Mouse (Mus musculus) embryonic facial prominence, embryonic 15.5 days (tissue): Measurements from ENCODE around the gene Socs5. TPM values are rescaled to one million over a fixed set of nuclear protein-coding genes. Genes with fewer than 3 reads are reported as not detected.
A peak's percentile ranks its signal among the peaks of the same experiment; 100 is the strongest.

Experiments
- ATAC-seq: fragments of 200-750 bp; cut with Nextera tagmentation; 2 replicates; pipeline ENCODE4 v1.8.0; 2017; ENCODE audit warnings: low read depth, moderate TSS enrichment; ENCODE audit not compliant: insufficient number of reproducible peaks, low FRiP score, low TSS enrichment
- H3K27ac ChIP-seq: fragments of 300-500 bp; sonication (generic); replicated peaks from 2 replicates; pipeline ENCODE4 v1.5.1; 2015; ENCODE audit warnings: mild to moderate bottlenecking, inconsistent platforms
- H3K27me3 ChIP-seq: fragments of 300-500 bp; sonication (generic); 2 replicates; pipeline ENCODE4 v1.6.1; 2015; ENCODE audit warnings: inconsistent platforms
- H3K36me3 ChIP-seq: fragments of 300-500 bp; sonication (generic); 2 replicates; pipeline ENCODE4 v1.6.1; 2015; ENCODE audit warnings: mild to moderate bottlenecking, inconsistent platforms
- H3K4me1 ChIP-seq: fragments of 300-500 bp; sonication (generic); 2 replicates; pipeline ENCODE4 v1.6.1; 2015; ENCODE audit warnings: inconsistent platforms
- H3K4me2 ChIP-seq: fragments of 300-500 bp; sonication (generic); replicated peaks from 2 replicates; pipeline ENCODE4 v1.6.1; 2015; ENCODE audit warnings: mild to moderate bottlenecking, inconsistent platforms
- H3K4me3 ChIP-seq: fragments of 300-500 bp; sonication (generic); replicated peaks from 2 replicates; pipeline ENCODE4 v1.5.1; 2015; ENCODE audit warnings: mild to moderate bottlenecking, inconsistent platforms
- H3K9ac ChIP-seq: fragments of 300-500 bp; sonication (generic); 2 replicates; pipeline ENCODE4 v1.6.1; 2015; ENCODE audit warnings: inconsistent platforms
- H3K9me3 ChIP-seq: fragments of 300-500 bp; sonication (generic); replicated peaks from 2 replicates; pipeline ENCODE4 v1.6.1; 2016; ENCODE audit warnings: inconsistent platforms
- WGBS: fragments of 180-500 bp; shearing (Covaris S2); methylation state at CpG from one replicate; pipeline ENCODE4 v1.1.7; 2015; 5-methylcytosine and 5-hydroxymethylcytosine counted together
- polyA plus RNA-seq: library from polyadenylated mRNA; unstranded; fragments of >200 nt; fragmentation: Nextera tagmentation; extraction: Ambion mirVana; gene quantifications from 2 replicates; pipeline ENCODE4 v1.2.1, GENCODE M21; 2015

Gene Socs5
- polyA plus RNA-seq, 1 experiment from 2014 or later = 20.6 TPM

DNA sequence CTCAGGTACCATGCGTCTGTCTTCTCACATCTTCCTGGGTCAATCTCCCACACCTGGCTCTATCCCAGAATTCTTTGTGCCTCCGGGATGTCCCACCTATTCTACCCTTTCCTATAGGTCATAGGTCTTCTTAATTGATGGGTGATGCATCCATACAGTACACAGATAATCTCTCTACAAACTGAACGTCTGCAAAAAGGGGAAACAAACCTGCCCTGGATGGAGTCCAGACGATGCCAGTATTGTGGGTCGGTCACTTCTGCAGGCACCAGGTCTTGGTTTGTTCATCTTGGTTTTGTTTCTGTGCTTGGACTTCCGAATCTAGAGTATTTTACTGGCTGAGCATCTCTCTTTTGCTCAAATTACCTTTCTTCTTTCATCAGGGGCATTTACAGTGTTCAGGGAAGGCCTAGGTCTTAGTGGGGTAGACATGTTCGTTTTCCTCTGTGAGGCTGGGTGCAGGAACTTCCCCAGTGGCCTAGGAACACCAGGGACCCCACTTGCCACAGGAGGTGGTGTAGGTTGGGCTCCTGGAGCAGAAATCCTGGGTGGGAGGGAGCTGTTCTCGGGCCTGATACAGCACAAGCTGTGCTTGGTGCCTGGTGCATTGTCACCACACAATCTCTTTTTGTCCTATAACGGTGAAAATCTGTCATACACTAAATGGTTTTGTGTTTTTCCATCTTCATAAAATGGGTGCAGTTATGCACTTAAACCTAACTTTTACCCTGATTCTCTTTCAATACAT is 33.9 kb downstream of the Socs5 start:
- H3K4me3 ChIP-seq = no peak overlapping the region
- ATAC-seq = no peak
- no peak overlapping the region for H3K9ac ChIP-seq
- no peaks in the 10 kb centered on the region for H3K9me3 ChIP-seq
- no peak overlapping the region for H3K27ac ChIP-seq
- WGBS = 83% methylated on average over 9 of the region's 9 CpGs
- H3K27me3 ChIP-seq = no peaks in the 10 kb centered on the region
- H3K36me3 ChIP-seq = no peaks in the 10 kb centered on the region
- peaks cover 6% of the 10 kb centered on the region for H3K4me1 ChIP-seq
- no peak overlapping the region for H3K4me2 ChIP-seq

DNA sequence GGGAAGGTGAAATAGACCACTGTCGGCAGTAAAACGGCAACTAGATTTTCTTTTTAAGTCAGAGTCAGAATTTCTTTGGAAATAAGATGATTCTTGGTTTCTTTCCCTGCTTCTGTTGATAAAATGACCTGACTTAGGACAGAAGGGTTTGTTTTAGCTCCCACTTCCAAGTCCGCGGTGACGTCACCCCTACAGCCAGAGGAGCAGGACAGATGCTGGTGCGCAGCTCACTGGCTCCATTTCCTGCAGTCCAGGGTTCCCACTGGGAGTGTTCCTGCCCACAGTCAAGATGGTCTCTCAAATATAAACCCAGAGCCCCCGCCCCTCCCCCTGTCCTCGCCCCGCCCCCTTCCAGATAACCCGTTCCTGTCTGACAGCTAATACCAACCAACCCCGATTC is 34.8 kb downstream of the Socs5 start:
- H3K4me3 ChIP-seq = no peak overlapping the region
- H3K4me1 ChIP-seq = peaks cover 6% of the 10 kb centered on the region
- H3K9ac ChIP-seq = no peak overlapping the region
- WGBS = 45% methylated on average over 11 of the region's 11 CpGs
- no peaks in the 10 kb centered on the region for H3K36me3 ChIP-seq
- H3K27me3 ChIP-seq = no peaks in the 10 kb centered on the region
- peak; percentile 43; the same call in 1 of the 2 replicates for ATAC-seq
- peak overlapping the region; percentile 38 for H3K4me2 ChIP-seq
- H3K9me3 ChIP-seq = no peaks in the 10 kb centered on the region
- no peak overlapping the region for H3K27ac ChIP-seq

DNA sequence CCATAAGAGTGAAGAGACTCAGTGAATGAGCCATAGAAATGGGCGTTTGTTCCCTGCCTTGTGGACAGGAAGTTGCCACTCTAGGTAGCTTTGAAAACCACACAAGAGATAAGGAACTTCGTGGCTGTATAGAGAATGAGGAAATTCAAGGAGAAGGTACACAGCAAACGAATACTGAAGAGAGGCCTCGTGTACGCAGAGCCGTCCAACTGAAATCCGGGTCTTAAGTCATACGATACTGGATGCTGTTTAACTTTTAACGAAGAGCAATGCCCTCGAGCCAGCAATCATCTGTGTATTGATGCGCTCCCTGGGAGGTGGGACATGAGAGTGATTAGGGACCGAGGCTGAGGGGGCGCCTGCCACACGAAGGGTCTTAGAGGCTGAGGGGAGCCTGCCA is 35.7 kb downstream of the Socs5 start:
- Histone ChIP-seq H3K4me1 (peaks cover 6% of the 10 kb centered on the region), H3K27ac (no peak overlapping the region), H3K27me3 (no peaks in the 10 kb centered on the region), H3K36me3 (no peaks in the 10 kb centered on the region), H3K9me3 (no peaks in the 10 kb centered on the region), H3K9ac (no peak overlapping the region), H3K4me2 (no peak overlapping the region), H3K4me3 (no peak overlapping the region)
- no peak for ATAC-seq
- WGBS = 40% methylated on average over 14 of the region's 14 CpGs

DNA sequence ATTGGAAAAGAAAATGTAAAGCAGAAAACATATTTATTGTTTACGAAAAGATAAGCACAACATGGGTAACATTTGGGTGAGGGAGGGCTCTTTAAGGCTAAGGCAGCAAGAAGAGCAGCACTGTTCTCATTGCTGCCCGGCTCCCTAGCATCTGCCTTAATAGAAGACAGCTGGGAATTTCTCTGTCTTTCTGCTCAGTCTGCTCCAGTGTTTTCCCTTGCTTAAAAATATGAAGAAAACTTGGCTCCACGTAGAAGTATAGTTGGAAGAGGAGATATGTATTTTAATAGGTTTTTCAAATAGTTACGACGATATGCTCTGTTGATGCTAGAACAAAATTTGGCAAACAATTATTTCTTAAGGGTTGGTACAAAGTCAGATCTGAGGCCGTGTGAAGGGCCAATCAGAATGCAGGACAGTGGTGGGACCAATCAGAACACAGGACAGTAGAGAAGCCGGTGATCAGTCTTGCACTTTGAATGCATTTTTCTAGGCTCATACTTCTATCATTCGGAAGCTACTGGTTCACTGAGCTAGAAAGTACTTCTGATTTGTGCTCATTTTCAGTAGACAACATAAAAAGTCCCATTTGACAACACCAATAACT is 39.0 kb downstream of the Socs5 start:
- H3K27me3 ChIP-seq = no peaks in the 10 kb centered on the region
- H3K36me3 ChIP-seq = no peaks in the 10 kb centered on the region
- H3K27ac ChIP-seq = 0 out of 2 replicates have a peak overlapping the region, but pooled peaks have one; percentile 34
- no peak overlapping the region for H3K9ac ChIP-seq
- no peaks in the 10 kb centered on the region for H3K9me3 ChIP-seq
- H3K4me3 ChIP-seq = no peak overlapping the region
- ATAC-seq = peak; percentile 77; the same call in 1 of the 2 replicates
- H3K4me1 ChIP-seq = peaks cover 6% of the 10 kb centered on the region
- WGBS = 41% methylated on average over 8 of the region's 8 CpGs
- no peak overlapping the region for H3K4me2 ChIP-seq

DNA sequence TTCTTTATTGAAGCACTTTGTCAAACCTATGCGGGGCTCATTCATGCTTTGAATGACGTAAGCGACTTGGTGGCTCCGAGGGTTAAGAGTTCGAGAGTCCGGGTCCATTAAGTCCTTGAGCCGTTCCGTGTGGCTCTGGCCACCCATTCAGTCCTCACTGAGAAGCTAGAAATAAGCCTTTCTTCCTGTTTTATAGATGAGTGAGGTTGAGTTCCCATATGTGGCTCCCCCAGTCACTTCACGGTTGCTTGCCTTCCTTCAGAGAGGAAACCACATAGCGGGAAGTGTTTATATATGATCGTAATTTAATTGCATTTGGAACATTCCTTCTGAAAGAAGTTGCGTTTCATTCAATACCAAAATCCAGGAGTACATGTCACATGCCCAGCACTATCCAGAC is 42.3 kb downstream of the Socs5 start:
- peaks cover 4% of the 10 kb centered on the region; the same call in 1 of the 2 replicates for H3K4me1 ChIP-seq
- no peak overlapping the region for H3K4me3 ChIP-seq
- H3K27me3 ChIP-seq = no peaks in the 10 kb centered on the region
- H3K9ac ChIP-seq = no peak overlapping the region
- no peak for ATAC-seq
- no peak overlapping the region for H3K4me2 ChIP-seq
- H3K9me3 ChIP-seq = no peaks in the 10 kb centered on the region
- 66% methylated on average over 12 of the region's 12 CpGs for WGBS
- H3K27ac ChIP-seq = no peak overlapping the region
- no peaks in the 10 kb centered on the region for H3K36me3 ChIP-seq

DNA sequence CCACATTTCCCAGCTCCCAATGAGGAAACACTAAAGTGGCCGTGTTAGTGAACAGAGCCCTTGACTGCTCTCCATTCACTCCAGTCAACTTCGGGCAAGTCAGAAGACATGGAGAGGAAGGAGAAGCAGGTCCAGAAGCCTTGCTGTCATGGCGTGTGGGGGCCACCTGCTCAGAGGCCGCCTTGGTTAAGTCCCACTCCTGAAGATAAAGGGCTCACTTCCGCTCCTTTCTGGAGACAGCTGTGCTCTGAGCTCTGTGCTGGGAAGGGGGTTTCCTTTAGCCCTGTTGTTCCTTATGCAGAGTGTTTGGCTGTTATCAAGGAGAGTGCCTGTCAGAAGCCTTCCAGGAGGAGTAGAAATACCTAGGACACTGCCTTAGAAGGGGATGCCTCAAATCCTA is 45.5 kb downstream of the Socs5 start:
- H3K27me3 ChIP-seq = no peaks in the 10 kb centered on the region
- no peak overlapping the region for H3K4me2 ChIP-seq
- H3K4me3 ChIP-seq = no peak overlapping the region
- 50% methylated on average over 5 of the region's 5 CpGs for WGBS
- H3K4me1 ChIP-seq = peaks cover 11% of the 10 kb centered on the region
- no peak overlapping the region for H3K9ac ChIP-seq
- H3K27ac ChIP-seq = no peak overlapping the region; the same call in 1 of the 2 replicates
- H3K9me3 ChIP-seq = no peaks in the 10 kb centered on the region
- no peak for ATAC-seq
- H3K36me3 ChIP-seq = no peaks in the 10 kb centered on the region

DNA sequence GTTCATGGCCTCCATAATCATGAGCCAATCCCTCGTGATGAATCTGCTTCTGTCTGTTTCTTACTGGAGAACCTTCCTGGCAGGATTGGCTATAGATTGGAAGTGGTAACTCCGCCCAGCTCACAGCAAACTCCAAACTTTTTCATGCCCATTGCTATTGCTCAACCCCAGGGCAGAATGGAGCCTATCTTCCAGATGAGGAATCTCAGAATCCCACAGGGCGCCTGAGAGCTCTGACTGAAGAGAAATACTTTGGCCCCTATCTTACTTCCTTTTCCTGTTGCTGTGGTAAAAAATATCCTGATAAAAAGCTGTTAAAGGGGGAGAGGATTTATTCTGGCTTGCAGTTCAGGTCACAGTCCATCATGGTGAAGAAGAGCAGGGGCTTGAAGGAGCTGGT is 48.2 kb downstream of the Socs5 start:
- Histone ChIP-seq H3K36me3 (no peaks in the 10 kb centered on the region), H3K9ac (no peak overlapping the region), H3K4me2 (no peak overlapping the region), H3K27ac (no peak overlapping the region), H3K27me3 (no peaks in the 10 kb centered on the region), H3K4me1 (peaks cover 11% of the 10 kb centered on the region), H3K4me3 (no peak overlapping the region), H3K9me3 (no peaks in the 10 kb centered on the region)
- no peak for ATAC-seq
- 70% methylated on average over 3 of the region's 3 CpGs for WGBS

DNA sequence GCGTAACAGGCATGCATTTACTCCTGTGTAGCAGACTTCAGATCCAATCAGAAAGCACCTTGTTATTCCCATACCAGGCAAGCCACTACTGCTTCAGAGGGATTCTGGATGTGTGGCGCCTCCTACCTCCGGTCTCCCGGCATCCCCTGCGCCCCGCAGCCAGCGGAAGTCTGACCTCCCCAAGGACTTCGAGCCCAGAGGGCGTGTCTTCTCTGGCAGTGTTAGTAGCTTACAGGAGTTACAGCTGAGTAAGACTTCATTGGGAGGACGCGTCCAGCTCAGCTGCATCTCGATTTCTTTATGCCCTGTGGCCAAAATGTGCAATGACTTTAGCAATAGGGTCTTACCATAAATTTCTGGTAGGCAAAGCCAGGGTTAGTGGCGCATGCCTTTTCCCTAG is 50.3 kb downstream of the Socs5 start:
- WGBS = 56% methylated on average over 13 of the region's 13 CpGs
- Histone ChIP-seq H3K4me1 (peaks cover 11% of the 10 kb centered on the region), H3K27me3 (no peaks in the 10 kb centered on the region), H3K36me3 (no peaks in the 10 kb centered on the region), H3K9me3 (no peaks in the 10 kb centered on the region), H3K4me2 (no peak overlapping the region), H3K9ac (no peak overlapping the region), H3K4me3 (no peak overlapping the region), H3K27ac (no peak overlapping the region)
- no peak for ATAC-seq

DNA sequence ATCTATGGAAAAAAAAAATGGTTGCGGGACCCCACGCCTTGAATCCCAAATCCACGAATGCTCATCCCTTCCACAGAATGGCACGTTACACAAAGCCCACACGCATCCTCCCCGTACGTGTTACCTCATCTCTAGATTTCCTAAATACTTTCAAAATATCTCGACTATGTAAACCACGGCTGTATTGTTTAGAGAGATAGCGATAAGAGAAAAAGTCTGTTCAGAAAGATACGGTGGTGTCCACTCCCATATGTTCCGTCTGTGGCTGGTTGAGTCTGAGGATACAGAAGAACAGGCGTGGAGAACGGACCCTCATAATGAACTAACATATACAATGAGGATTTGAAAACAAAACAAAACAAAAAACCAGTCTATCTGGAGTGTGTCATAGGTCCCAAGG is 51.1 kb downstream of the Socs5 start:
- Histone ChIP-seq H3K9ac (no peak overlapping the region), H3K36me3 (no peaks in the 10 kb centered on the region), H3K4me2 (no peak overlapping the region), H3K4me3 (no peak overlapping the region), H3K9me3 (no peaks in the 10 kb centered on the region), H3K27ac (no peak overlapping the region), H3K4me1 (peaks cover 7% of the 10 kb centered on the region; the same call in 1 of the 2 replicates), H3K27me3 (no peaks in the 10 kb centered on the region)
- WGBS = 86% methylated on average over 14 of the region's 14 CpGs
- ATAC-seq = no peak

DNA sequence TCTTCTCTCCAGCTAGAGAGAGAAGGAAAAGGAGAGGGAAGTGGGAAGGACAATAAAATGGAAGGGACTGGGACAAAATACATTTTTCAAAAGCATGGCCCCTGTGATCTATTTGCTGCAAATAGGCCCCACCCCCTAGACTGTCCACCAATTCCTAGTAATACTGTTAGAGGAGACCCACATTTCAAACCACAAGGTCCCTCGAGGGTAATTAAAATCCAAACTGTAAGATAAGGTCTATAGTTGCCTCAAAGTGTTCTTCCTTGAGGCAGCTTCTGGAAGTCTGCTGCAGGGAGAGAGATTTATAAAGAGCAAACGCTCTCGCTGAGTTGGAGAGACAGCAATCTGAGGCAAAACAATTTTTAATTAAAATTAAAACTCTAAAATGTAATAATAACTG is 52.8 kb downstream of the Socs5 start:
- Histone ChIP-seq H3K9ac (no peak overlapping the region), H3K27ac (no peak overlapping the region), H3K4me1 (peaks cover 15% of the 10 kb centered on the region), H3K9me3 (no peaks in the 10 kb centered on the region), H3K4me3 (no peak overlapping the region), H3K36me3 (no peaks in the 10 kb centered on the region), H3K27me3 (no peaks in the 10 kb centered on the region), H3K4me2 (no peak overlapping the region)
- 70% methylated on average over 3 of the region's 3 CpGs for WGBS
- no peak for ATAC-seq

DNA sequence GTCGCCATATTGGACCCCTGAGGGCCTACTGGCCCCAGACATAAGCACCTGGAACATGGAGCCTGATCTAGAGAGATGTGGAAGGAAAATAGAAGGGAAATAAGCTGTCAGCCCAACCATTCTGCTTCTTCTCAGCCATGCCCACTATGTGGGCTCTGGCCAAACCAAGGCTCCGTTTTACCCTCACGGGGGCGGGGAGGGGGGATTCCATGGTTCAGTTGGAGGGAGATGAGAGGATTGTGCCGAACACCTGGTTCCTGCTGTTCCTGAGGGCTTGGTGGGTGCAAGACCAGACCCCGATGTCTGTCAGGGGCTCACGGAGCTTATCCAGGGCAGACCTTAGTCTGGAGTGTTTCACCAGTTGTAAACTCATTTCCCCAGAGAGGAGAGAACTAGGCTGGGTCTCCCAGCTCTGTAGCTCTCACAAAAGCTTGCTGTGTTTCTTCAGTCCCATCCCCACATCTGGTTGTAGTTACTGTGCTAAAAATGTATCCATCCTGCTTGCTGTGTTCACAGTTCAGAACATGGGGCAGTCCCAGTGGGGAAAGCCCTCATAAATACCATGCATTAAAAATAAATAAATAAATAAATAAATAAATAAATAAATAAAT is 56.9 kb downstream of the Socs5 start:
- Histone ChIP-seq H3K4me2 (peak overlapping the region; percentile 6; the same call in 1 of the 2 replicates), H3K9ac (no peak overlapping the region), H3K27me3 (no peaks in the 10 kb centered on the region), H3K4me1 (peaks cover 8% of the 10 kb centered on the region), H3K9me3 (no peaks in the 10 kb centered on the region), H3K27ac (peak overlapping the region; percentile 79), H3K4me3 (no peak overlapping the region), H3K36me3 (no peaks in the 10 kb centered on the region)
- 47% methylated on average over 7 of the region's 7 CpGs for WGBS
- peak; percentile 68 for ATAC-seq
